ENCODE assay signal across 7 mouse cellular contexts in the genomic region with DNA sequence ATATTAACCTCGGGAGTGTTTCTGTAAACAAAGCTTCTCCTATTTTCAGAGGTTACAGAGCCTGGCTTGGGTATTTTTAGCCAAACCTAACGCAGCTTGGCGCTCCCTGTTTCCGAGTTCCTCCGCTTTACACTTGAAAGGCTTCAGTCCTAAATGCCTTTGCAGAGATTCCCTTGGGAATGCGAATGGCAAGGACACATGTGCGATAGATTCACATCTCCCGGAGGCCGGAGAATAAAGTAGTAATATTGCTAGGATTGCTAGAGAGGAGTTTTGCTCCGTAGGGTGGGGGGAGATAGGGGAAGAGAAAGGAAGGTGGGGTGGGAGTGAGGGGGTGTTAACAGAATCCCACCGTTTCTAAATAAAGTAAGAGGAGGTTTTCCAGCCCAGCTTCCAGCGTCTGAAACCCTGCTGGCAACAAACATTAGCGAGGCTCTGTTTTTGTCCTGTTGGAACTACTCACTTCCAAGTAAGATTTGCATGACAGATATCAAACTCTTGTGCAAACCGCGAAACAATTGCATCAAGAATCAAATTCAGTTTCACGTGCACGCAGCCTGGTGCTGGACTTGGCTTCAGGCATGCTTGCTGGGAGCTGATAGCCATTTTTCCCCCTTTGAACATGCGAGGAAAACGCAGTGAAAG. TPM values are rescaled to one million over a fixed set of nuclear protein-coding genes. Genes with fewer than 3 reads are reported as not detected.
DNase-seq lines count a peak whose midpoint lies in the region; ATAC-seq lines count a peak whose summit lies in the region.

No protein-coding gene starts in this region.

- H3K9me3 ChIP-seq in heart, embryonic 15.5 days (replicated peaks): no peaks in the 10 kb centered on the region
- no peaks in the 10 kb centered on the region for H3K9me3 ChIP-seq in liver, embryonic 15.5 days (replicated peaks)

- H3K9ac ChIP-seq in heart, embryonic 15.5 days: peak overlapping the region; percentile 61
- H3K9ac ChIP-seq in liver, embryonic 15.5 days: no peak overlapping the region

- H3K36me3 ChIP-seq in heart, embryonic 15.5 days: no peaks in the 10 kb centered on the region
- no peaks in the 10 kb centered on the region for H3K36me3 ChIP-seq in liver, embryonic 15.5 days (replicated peaks)

- peak overlapping the region; percentile 72 for H3K27ac ChIP-seq in heart, embryonic 15.5 days
- no peak overlapping the region for H3K27ac ChIP-seq in liver, embryonic 15.5 days (replicated peaks)

- H3K4me2 ChIP-seq in heart, embryonic 15.5 days: peak overlapping the region; percentile 80
- peak overlapping the region; percentile 64 for H3K4me2 ChIP-seq in liver, embryonic 15.5 days

- H3K27me3 ChIP-seq in heart, embryonic 15.5 days: no peaks in the 10 kb centered on the region
- peaks cover 44% of the 10 kb centered on the region for H3K27me3 ChIP-seq in liver, embryonic 15.5 days

- H3K4me1 ChIP-seq in heart, embryonic 15.5 days (replicated peaks): peaks cover 15% of the 10 kb centered on the region
- peaks cover 6% of the 10 kb centered on the region; the same call in 1 of the 2 replicates for H3K4me1 ChIP-seq in liver, embryonic 15.5 days (replicated peaks)

- WGBS in heart, embryonic 15.5 days: 1% methylated on average over 19 of the region's 19 CpGs
- 3% methylated on average over 19 of the region's 19 CpGs for WGBS in liver, embryonic 15.5 days (ENCODE audit: insufficient replicate concordance)

- peak; percentile 76 for DNase-seq in R1 (ENCODE audit: low read depth, low spot score)
- DNase-seq in embryo, embryonic 10 days (ENCODE audit: low spot score): peak; percentile 78
- peak; percentile 32 for DNase-seq in skeletal muscle tissue, adult 2 months (ENCODE audit: low read depth, low spot score)
- no peak for DNase-seq in cerebellum, adult 9-11 months
- no peak for DNase-seq in cerebellum, adult 9-10 months

- H3K4me3 ChIP-seq in heart, embryonic 15.5 days: peak overlapping the region; percentile 56
- peak overlapping the region; percentile 46 for H3K4me3 ChIP-seq in liver, embryonic 15.5 days (replicated peaks)

- no peak for ATAC-seq in heart, embryonic 15.5 days (replicated peaks; ENCODE audit: insufficient number of reproducible peaks, insufficient read depth, low FRiP score, low read depth)
- ATAC-seq in liver, embryonic 15.5 days (ENCODE audit: insufficient read depth): no peak

RNA-seq across cellular contexts. Expression of a gene that starts 0.7 kb away (rescaled TPM):
- 16.7 and 22.8 TPM in 2 replicates for polyA plus RNA-seq in heart, embryonic 15.5 days (2015; fragmentation: Nextera tagmentation; extraction: Ambion mirVana)
- polyA plus RNA-seq in liver, embryonic 15.5 days (2015; fragmentation: Nextera tagmentation; extraction: Ambion mirVana): 4.4 and 4.7 TPM in 2 replicates

Comparison
In these comparisons a context has a peak if more than half of its experiments do, and no peak if none do; other contexts are left out.
1. DNase-seq: peak in R1 (single experiment), embryo, embryonic 10 days (single experiment) and skeletal muscle tissue, adult 2 months (single experiment); none in cerebellum, adult 9-11 months (single experiment) and cerebellum, adult 9-10 months (single experiment).